Mouse (Mus musculus): Measurements from ENCODE around the gene Ifi205.
"Not testable (repeated sequence)": the region's sequence is repeated elsewhere in the genome, so short reads cannot be mapped to it uniquely, and the experiment has no call there.

Gene Ifi205

GRCm38 (mm10) chr1:174031698-174032097 is at the start of gene Ifi205:
Gene Ifi205 (minus strand): TSS chr1:174031810.
- in situ Hi-C loops (cut with MboI, MseI) = loop anchor here in 1 of 2 experiments (5.0 kb wide), 1 partner anchor 409 kb away; no protein-coding TSS in a partner anchor

GRCm38 (mm10) chr1:174066305-174066704 is 34.7 kb upstream of the Ifi205 start, which contains the start of gene Olfr430:
Gene Olfr430 (plus strand): TSS chr1:174066605.
- in situ Hi-C loops (cut with MboI, MseI) = no loop called here

GRCm38 (mm10) chr1:174055248-174055647 is 23.6 kb upstream of the Ifi205 start:
- in situ Hi-C loops (cut with MboI, MseI) = no loop called here

DNA sequence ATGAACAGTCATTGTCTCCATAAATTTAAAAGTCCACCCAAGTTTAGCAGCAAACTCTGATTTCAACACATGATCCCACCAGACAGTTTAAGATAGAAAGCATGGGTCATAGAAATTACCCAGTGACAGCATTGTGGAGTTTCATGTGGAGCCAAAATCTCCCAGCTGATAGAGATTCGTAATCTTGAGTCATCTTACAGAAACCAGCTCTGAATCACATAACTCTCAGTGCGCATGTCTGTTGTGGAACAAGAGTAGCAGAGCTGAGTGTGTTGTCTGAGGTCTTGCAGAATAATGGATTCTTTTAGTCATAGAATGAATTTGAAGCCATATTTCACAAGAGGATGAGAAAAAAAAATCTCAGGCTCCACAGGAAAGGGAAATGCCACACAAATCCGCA is 21.4 kb upstream of the Ifi205 start:
- in situ Hi-C loops (cut with MboI, MseI) = no loop called here

- in situ Hi-C loops (cut with MboI, MseI) = no loop called here
Observed at GRCm38 (mm10) chr1:174051931-174052536, 20.4 kb upstream of the Ifi205 start.

GRCm38 (mm10) chr1:174051515-174051914 is 19.9 kb upstream of the Ifi205 start:
- in situ Hi-C loops (cut with MboI, MseI) = no loop called here

DNA sequence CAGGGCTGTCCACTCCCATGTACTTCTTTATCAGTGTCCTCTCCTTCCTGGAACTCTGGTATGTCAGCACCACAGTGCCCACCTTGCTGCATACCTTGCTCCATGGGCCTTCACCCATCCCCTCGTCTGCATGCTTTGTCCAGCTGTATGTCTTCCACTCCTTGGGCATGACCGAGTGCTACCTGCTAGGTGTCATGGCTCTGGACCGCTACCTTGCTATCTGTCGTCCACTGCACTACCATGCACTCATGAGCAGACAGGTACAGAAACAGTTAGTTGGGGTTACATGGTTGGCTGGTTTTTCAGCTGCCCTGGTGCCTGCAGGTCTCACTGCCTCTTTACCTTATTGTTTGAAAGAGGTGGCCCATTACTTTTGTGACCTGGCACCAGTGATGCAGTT is 18.9 kb upstream of the Ifi205 start:
- in situ Hi-C loops (cut with MboI, MseI) = no loop called here

DNA sequence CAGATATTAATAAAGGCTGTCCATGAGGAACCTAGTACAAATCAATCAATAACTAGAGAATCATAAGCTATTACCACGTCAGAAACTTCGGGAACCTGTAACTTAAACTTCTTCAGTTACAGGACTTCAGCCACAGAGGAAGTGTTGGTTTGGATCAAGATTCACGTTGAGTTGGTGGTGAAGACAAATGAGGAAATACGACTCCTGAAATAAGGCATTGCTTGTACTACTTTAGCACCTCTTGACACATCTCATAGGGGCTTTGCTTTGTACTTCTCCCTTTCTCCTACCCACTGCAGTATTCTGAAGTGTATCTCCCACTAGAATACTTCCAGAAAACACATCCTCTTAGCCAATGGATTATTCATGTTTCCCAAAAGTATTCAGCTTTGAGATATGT is 17.7 kb upstream of the Ifi205 start:
- in situ Hi-C loops (cut with MboI, MseI) = loop anchor here (10.0 kb wide), 1 partner anchor 105 kb away; the partner anchor contains the start of genes Ifi203 (in 2 of the 2) and Mndal (in 2 of the 2)

DNA sequence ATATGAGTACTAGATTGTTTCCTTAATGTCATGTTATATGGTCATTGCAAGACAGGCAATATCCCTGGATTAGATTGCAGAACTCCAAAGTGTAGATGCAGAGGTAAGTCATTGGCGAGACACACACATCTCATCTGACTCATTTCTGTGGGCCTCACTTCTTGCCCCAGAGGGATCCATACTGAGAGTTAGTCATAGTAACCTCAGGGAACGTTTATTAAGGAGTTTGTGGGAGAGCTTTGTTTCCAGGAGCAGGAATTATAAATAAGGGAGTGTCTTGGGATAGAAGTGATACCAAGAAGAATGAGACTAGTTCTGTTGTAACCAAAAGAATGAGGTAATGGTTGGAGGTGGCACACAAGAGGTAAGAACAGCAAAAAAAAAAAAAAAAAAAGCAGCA is 17.3 kb upstream of the Ifi205 start, which contains the start of gene Olfr432:
Gene Olfr432, plus strand, starts transcription at position 313 of the 400 bp plus-strand sequence.
- in situ Hi-C loops (cut with MboI, MseI) = loop anchor here (10.0 kb wide), 1 partner anchor 104 kb away; the partner anchor contains the start of genes Ifi203 (in 2 of the 2) and Mndal (in 2 of the 2)

DNA sequence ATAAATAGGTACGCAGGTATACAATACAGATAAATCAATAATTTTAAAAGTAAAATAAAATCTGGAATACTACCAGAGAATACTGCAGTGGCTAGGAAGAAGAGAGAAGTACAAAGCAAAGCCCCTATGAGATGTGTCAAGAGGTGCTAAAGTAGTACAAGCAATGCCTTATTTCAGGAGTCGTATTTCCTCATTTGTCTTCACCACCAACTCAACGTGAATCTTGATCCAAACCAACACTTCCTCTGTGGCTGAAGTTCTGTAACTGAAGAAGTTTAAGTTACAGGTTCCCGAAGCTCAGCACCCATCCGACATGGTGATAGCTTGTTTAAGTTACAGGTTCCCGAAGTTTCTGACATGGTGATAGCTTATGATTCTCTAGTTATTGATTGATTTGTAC is 16.6 kb upstream of the Ifi205 start:
- in situ Hi-C loops (cut with MboI, MseI) = loop anchor here (10.0 kb wide), 1 partner anchor 103 kb away; the partner anchor contains the start of genes Ifi203 (in 2 of the 2) and Mndal (in 2 of the 2)

DNA sequence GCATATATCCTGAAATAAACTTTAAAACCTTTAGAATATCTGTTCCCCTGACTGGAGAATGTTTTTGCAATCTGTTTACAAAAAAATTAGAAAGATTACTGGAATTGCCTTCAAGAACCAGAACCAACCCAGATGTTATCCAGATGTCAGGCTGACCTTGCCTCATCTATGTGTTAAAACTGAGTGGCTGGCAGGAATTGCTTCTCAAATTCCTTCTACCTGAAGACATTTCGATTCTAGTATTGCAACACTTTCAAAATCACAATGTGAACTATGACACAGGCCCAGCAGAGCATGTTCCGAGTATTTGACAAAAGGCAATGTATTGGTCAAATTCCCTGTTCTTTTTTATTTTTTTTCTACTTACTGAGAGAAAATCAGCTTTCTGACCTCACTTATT is 12.8 kb upstream of the Ifi205 start:
- in situ Hi-C loops (cut with MboI, MseI) = loop anchor here (10.0 kb wide), 1 partner anchor 100 kb away; the partner anchor contains the start of genes Ifi203 (in 2 of the 2) and Mndal (in 2 of the 2)

GRCm38 (mm10) chr1:174042091-174042884 is 10.7 kb upstream of the Ifi205 start:
- in situ Hi-C loops (cut with MboI, MseI) = loop anchor here (10.0 kb wide), 1 partner anchor 97 kb away; the partner anchor contains the start of genes Ifi203 (in 2 of the 2) and Mndal (in 2 of the 2)

DNA sequence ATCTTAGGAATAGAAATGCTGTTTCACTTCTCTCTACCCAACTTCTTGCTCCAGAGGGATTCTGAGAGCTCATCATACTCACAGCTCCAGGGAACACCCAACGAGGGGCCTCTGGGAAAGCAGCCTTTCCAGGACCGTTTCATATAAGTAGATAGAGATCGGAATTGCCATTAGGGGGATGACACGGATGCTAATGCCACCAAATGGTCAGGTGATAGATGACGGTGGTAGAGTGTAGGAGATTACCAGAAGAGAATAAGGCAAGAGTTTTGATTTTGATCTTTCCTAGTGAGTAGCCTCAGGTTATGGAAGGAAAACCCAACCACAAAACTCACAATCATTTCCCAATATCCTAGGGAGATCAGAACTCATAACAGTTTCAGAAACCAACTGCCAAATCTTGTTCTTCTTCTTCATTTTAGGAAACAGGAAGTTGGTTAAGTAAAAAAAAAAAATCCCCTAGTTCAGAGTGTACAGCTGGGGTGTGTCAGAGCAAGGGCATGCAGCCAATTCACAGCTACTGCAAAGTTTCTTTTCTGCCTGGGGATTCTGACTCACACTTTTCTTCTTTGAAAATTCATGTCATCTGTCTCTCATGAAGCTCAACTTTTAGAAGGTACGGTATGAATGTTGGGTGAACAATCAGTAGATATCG is 9.0 kb upstream of the Ifi205 start, which contains the start of gene Olfr433:
Gene Olfr433, plus strand, starts transcription at position 183 of the 655 bp plus-strand sequence.
- in situ Hi-C loops (cut with MboI, MseI) = loop anchor here (10.0 kb wide), 1 partner anchor 96 kb away; the partner anchor contains the start of genes Ifi203 (in 2 of the 2) and Mndal (in 2 of the 2)

DNA sequence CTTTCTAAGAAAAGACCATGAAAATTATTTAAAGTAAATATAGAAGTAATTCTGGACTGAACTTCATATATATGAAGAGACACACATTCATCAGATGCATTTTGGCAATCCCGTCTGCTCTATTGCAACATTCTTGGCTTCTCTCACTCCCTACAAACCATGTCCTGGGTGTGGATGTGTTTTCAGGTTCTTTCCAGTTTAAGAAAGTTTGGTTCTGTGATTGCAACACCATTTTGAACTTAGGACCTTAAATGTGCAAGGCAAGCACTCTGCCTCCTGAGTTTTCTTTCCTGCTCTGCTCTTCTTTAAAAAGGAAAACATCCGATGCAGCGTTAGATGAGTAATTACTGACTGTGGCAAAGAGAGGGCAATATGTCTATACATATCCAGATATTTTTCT is 6.9 kb upstream of the Ifi205 start:
- in situ Hi-C loops (cut with MboI, MseI) = no loop called here

GRCm38 (mm10) chr1:174035841-174036240 is 4.2 kb upstream of the Ifi205 start:
- in situ Hi-C loops (cut with MboI, MseI) = no loop called here

DNA sequence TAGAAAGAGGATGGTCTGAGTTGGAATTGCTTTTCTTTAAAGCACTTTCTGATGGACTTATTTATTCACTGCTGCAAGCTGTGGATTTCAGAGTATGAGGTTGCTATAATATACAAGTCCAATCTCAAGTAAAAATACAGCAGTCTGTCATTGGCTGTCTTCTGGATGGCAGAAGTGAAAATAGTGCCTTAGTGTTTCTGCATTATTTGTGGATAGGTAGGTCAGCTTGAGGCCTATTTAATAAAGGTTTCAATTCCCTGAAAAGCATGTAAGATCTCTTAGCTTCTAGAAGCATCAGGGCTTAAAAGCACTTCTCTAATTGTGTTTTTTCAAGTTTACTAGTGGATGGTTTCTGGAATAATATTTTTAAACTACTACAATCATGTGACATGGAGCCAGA is 24.6 kb downstream of the Ifi205 start:
- in situ Hi-C loops (cut with MboI, MseI) = loop anchor here (5.0 to 10.0 kb wide), 3 partner anchors 120 to 468 kb away; no protein-coding TSS in a partner anchor

DNA sequence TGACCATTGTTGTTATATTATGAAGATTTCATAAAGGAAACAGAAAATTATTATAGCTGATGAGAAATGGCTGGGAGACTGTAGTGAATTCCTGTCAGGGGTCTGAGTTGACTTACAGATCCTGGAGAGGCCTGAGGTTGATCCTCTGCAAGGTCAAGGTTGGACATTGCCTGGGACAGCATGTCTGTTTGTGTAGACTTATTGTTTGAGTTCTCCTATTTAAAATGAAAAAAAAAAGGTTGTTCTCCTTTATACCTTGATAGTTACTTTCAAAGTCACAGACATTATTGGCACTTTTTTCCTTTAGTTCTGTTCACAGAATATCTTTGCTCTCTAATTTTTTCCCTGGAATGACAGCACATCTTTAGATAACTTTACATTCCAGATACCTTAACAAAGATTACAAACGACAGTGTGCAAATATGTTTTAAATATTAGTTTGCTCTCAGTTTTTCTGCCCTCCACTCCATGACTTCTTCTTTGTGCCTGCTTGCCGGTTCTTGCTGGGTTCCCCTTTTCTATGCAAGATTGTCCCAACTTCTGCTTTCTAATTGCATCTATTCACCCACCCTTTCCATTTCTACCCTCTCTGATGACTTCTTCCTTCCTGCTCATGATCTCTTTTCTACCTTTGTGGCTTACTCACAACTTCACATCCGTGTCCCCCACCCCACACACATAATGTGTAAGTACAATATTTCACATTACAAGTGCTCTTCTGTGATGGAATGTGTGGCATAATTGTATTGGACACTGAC is 27.1 kb downstream of the Ifi205 start:
- in situ Hi-C loops (cut with MboI, MseI) = loop anchor here (5.0 to 10.0 kb wide), 3 partner anchors 117 to 470 kb away; no protein-coding TSS in a partner anchor

DNA sequence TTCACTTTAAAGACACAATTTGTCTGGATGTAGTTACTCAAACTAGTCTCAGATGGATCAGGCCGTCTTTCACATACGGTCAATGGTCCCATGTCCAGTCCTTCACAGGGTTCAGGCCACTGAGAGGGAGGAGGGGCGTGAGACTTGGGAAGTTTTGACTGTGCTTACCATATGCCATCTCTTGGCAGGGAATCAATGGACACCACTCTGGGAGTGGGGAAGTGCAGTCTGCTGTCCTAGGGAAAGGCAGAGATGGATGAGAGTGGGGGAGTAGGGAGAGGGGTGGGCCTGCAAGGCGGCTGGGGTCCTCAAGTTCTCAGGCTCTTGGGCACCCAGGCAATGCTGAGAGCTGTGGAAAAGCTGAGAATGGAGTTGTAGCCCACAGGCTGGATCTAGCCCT is 36.6 kb downstream of the Ifi205 start:
- in situ Hi-C loops (cut with MboI, MseI) = no loop called here

DNA sequence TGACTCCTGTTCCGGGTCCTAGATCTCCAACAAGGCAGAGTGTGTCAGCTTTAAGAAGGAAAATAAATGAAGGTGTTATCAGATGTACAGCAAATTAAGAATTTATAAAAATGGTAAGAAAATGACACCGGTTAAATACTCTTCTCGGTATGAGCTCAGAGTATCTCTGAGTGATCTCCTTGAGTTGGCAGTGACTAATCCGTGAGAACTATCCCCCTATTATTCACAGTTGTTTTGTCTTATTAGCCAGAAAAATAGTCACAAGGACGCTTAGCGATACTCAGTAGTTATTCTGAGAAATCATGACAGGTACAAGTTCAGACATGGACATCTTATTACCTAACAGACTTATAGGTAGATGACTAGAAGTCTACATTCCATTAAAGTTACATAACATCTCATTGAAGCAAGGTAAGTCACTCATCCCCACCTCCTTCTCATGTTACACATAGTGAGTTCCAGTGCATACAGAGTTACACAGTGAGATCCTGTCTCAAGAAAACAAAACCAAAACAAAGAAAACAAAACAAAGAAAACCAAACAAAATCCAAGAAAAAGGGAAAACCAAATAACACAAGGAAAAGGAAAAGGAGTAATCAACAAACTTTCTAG is 48.8 kb downstream of the Ifi205 start, which contains the start of gene Ifi202b:
Gene Ifi202b, minus strand, starts transcription at position 51 of the 612 bp plus-strand sequence.
- in situ Hi-C loops (cut with MboI, MseI) = not testable (repeated sequence)

GRCm38 (mm10) chr1:173981038-173981437 is 50.6 kb downstream of the Ifi205 start:
- in situ Hi-C loops (cut with MboI, MseI) = not testable (repeated sequence)

All from T-helper 17 cell (primary cell).